14 mouse cellular contexts compared by ENCODE assay signal in the genomic region with DNA sequence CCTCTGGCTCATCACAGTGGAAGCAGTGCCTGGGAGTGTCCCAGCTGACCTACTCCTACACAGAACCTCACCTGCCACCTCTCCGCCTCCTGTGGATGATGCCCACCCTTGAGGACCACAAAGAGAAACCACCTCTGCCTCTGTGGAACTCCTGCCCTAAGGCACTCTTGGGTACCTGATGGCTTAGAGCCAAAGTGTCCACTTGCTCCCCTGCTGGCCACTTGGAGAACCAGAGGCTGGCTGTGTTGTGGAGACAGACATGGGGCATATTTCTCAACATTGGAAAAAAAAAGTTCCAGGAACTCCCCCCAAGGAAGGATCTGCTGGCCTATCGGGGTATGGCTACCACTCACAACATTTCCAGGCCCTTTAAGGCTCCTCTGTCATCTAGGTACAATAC. TPM values are rescaled to one million over a fixed set of nuclear protein-coding genes. Genes with fewer than 3 reads are reported as not detected.
A peak's percentile ranks its signal among the peaks of the same experiment; 100 is the strongest.
DNase-seq lines count a peak whose midpoint lies in the region; ATAC-seq and TF ChIP-seq lines count a peak whose summit lies in the region.
"Had no signal": no experiment of that assay in that cellular context is flagged by ENCODE, and none has a peak within 500 bp of the region (broad histone marks: within the 10 kb centered on the region; RNA-seq: fewer than 3 reads in every experiment).

No protein-coding gene starts in this region.

- WGBS in kidney, adult 2 months, result 91% methylated on average over 2 of the region's 2 CpGs
- WGBS in lung, embryonic 16.5 days, result 78% methylated on average over 2 of the region's 2 CpGs

- TF ChIP-seq CTCF in kidney, adult 2 months (conservative IDR thresholded peaks at IDR 0.05; ENCODE audit: insufficient read depth, insufficient read length, low read depth, low read length), result peak; percentile 56

- no peaks in the 10 kb centered on the region for H3K36me3 ChIP-seq in kidney, adult 2 months (ENCODE audit: control insufficient read depth, insufficient read depth, low read length)
- H3K36me3 ChIP-seq in lung, embryonic 16.5 days (ENCODE audit: control insufficient read depth, insufficient read depth, low read length), result no peaks in the 10 kb centered on the region

- H3K4me2 ChIP-seq in lung, embryonic 16.5 days (ENCODE audit: low read depth, low read length), result no peak overlapping the region

- no peak overlapping the region for H3K9ac ChIP-seq in lung, embryonic 16.5 days (ENCODE audit: low read length)

- H3K27ac ChIP-seq in kidney, adult 2 months (ENCODE audit: insufficient read depth, low read depth, low read length), result no peak overlapping the region
- peak overlapping the region; percentile 48 for H3K27ac ChIP-seq in lung, embryonic 16.5 days (ENCODE audit: low read length)

- DNase-seq in adrenal gland, postnatal 14 days, result peak; percentile 46
- no peak for DNase-seq in adrenal gland, adult 18-20 months (ENCODE audit: low spot score in 2 of 2)
- peak; percentile 64 for DNase-seq in kidney, adult 2 months
- DNase-seq in kidney, adult 11 months, result no peak
- no peak for DNase-seq in retina, embryonic 14.5 days (ENCODE audit: low spot score)
- no peak for DNase-seq in layer of hippocampus, adult 18-20 months (ENCODE audit: low spot score in 2 of 2)
- DNase-seq: adrenal gland, postnatal 25 days; cerebellum, adult 9-10 months; heart, postnatal 14 days; layer of hippocampus, adult 9-11 months; thymus, postnatal 36 days had no signal

- no peak overlapping the region for H3K4me3 ChIP-seq in kidney, adult 2 months (ENCODE audit: insufficient read depth, low read depth, low read length)
- no peak overlapping the region for H3K4me3 ChIP-seq in lung, embryonic 16.5 days (ENCODE audit: low read length)

- H3K27me3 ChIP-seq in kidney, adult 2 months (replicated peaks; ENCODE audit: control insufficient read depth, insufficient read depth, low read length), result no peaks in the 10 kb centered on the region
- H3K27me3 ChIP-seq in lung, embryonic 16.5 days (ENCODE audit: control insufficient read depth, insufficient read depth, low read depth, low read length), result no peaks in the 10 kb centered on the region

- ATAC-seq in erythroid progenitor cell, adult 5-6 weeks (replicated peaks; ENCODE audit: low FRiP score, poor library complexity, severe bottlenecking), result 0 out of 2 replicates have a peak, but pooled peaks have one; percentile 30
- ATAC-seq in lung, embryonic 16.5 days (ENCODE audit: low read depth), result no peak

- peaks cover 40% of the 10 kb centered on the region for H3K4me1 ChIP-seq in kidney, adult 2 months (ENCODE audit: control insufficient read depth, insufficient read depth, low read length)
- H3K4me1 ChIP-seq in lung, embryonic 16.5 days (replicated peaks; ENCODE audit: control insufficient read depth, insufficient read depth, low read length), result peaks cover 27% of the 10 kb centered on the region

- H3K9me3 ChIP-seq in lung, embryonic 16.5 days (ENCODE audit: control insufficient read depth, low read length), result no peaks in the 10 kb centered on the region

- TF ChIP-seq POLR2A in kidney, adult 2 months (IDR thresholded peaks at IDR 0.05; ENCODE audit: low read depth, low read length), result no peak

RNA-seq across cellular contexts. Expression of gene Col18a1, which starts 22.0 kb away (rescaled TPM):
- total RNA-seq in adrenal gland, postnatal 14 days (2021), result 42.3 and 103 TPM in 2 replicates
- 10 to 100 TPM; 31.8 to 41.9 TPM for total RNA-seq in adrenal gland, adult 18-20 months (2021)
- polyA plus RNA-seq in kidney, adult 2 months (2012; rRNA removed), result 114 and 138 TPM in 2 replicates
- total RNA-seq in erythroid progenitor cell, adult 5-6 weeks (2015; ENCODE audit: low replicate concordance), result not detected in 2 replicates
- 0.26 TPM in 1 of 2 replicates, not detected in the other for total RNA-seq in erythroid progenitor cell, adult 5-6 weeks (2017; ENCODE audit: low replicate concordance)
- polyA plus RNA-seq in lung, embryonic 16.5 days (2015; fragmentation: Nextera tagmentation; extraction: Ambion mirVana), result 298 and 315 TPM in 2 replicates
- total RNA-seq in layer of hippocampus, adult 18-20 months (2021), result 1 to 10 TPM; 3.3 to 3.5 TPM
- total RNA-seq: monocyte, adult 5-6 weeks had no signal

Comparison
In these comparisons a context has a peak if more than half of its experiments do, and no peak if none do; other contexts are left out.
1. DNase-seq: peak in adrenal gland, postnatal 14 days (single experiment) and kidney, adult 2 months (single experiment); none in adrenal gland, adult 18-20 months (0 of 2), kidney, adult 11 months (single experiment), retina, embryonic 14.5 days (single experiment) and layer of hippocampus, adult 18-20 months (0 of 2).